Mouse (Mus musculus) heart, embryonic 15.5 days (tissue): ENCODE measurements around the gene Mpdu1. TPM values are rescaled to one million over a fixed set of nuclear protein-coding genes. Genes with fewer than 3 reads are reported as not detected.

ENCODE experiments used
- ATAC-seq: fragments of 200-750 bp; cut with Nextera tagmentation; replicated peaks from 2 replicates; pipeline ENCODE4 v1.8.0; 2017; ENCODE audit warnings: low read depth, moderate TSS enrichment; ENCODE audit not compliant: insufficient number of reproducible peaks, insufficient read depth, low FRiP score
- H3K27ac ChIP-seq: fragments of 300-500 bp; sonication (generic); 2 replicates; pipeline ENCODE4 v1.5.1; 2015; ENCODE audit warnings: mild to moderate bottlenecking, inconsistent platforms
- H3K27me3 ChIP-seq: fragments of 300-500 bp; sonication (generic); 2 replicates; pipeline ENCODE4 v1.6.1; 2015; ENCODE audit warnings: inconsistent platforms
- H3K36me3 ChIP-seq: fragments of 300-500 bp; sonication (generic); 2 replicates; pipeline ENCODE4 v1.6.1; 2015; ENCODE audit warnings: mild to moderate bottlenecking, inconsistent platforms
- H3K4me1 ChIP-seq: fragments of 300-500 bp; sonication (generic); replicated peaks from 2 replicates; pipeline ENCODE4 v1.6.1; 2015; ENCODE audit warnings: inconsistent platforms
- H3K4me2 ChIP-seq: fragments of 300-500 bp; sonication (generic); 2 replicates; pipeline ENCODE4 v1.6.1; 2015; ENCODE audit warnings: inconsistent platforms, mild to moderate bottlenecking, moderate library complexity
- H3K4me3 ChIP-seq: fragments of 300-500 bp; sonication (generic); 2 replicates; pipeline ENCODE4 v1.5.1; 2015; ENCODE audit warnings: mild to moderate bottlenecking, inconsistent platforms
- H3K9ac ChIP-seq: fragments of 300-500 bp; sonication (generic); 2 replicates; pipeline ENCODE4 v1.6.1; 2015; ENCODE audit warnings: mild to moderate bottlenecking, inconsistent platforms
- H3K9me3 ChIP-seq: fragments of 300-500 bp; sonication (generic); replicated peaks from 2 replicates; pipeline ENCODE4 v1.6.1; 2016; ENCODE audit warnings: inconsistent platforms
- WGBS: fragments of 180-500 bp; shearing (Covaris S2); methylation state at CpG from one replicate; pipeline ENCODE4 v1.1.7; 2015; ENCODE audit warnings: mixed read lengths; 5-methylcytosine and 5-hydroxymethylcytosine counted together
- microRNA counts: library from miRNA; unstranded; fragments of <30 nt; microRNA quantifications from one replicate; lab custom pipeline; 2016
- microRNA-seq: library from miRNA; unstranded; fragments of <30 nt; microRNA quantifications from one replicate; pipeline ENCODE4, GENCODE M21; 2016
- polyA plus RNA-seq: library from polyadenylated mRNA; unstranded; fragments of >200 nt; fragmentation: Nextera tagmentation; extraction: Ambion mirVana; gene quantifications from 2 replicates; pipeline ENCODE4 v1.2.1, GENCODE M21; 2015

Mpdu1 gene
- polyA plus RNA-seq, 1 experiment from 2014 or later = 38.8 TPM

- no peak overlapping the region for H3K27ac ChIP-seq
- H3K9ac ChIP-seq = peak overlapping the region; percentile 16
- H3K36me3 ChIP-seq = no peaks in the 10 kb centered on the region
- peak overlapping the region; percentile 44 for H3K4me2 ChIP-seq
- 0 out of 2 replicates have a peak, but pooled peaks cover 11% of the 10 kb centered on the region for H3K27me3 ChIP-seq
- H3K4me3 ChIP-seq = peak overlapping the region; percentile 18; the same call in 1 of the 2 replicates
- WGBS = 13% methylated on average over 19 of the region's 19 CpGs
- no peaks in the 10 kb centered on the region for H3K9me3 ChIP-seq
- no peak; the same call in 1 of the 2 replicates for ATAC-seq
- H3K4me1 ChIP-seq = peaks cover 4% of the 10 kb centered on the region
Measured at GRCm38 (mm10) chr11:69613553-69614256, 48.7 kb downstream of the Mpdu1 start.

- Histone ChIP-seq H3K36me3 (no peaks in the 10 kb centered on the region), H3K4me1 (peaks cover 9% of the 10 kb centered on the region), H3K9ac (no peak overlapping the region), H3K4me2 (no peak overlapping the region), H3K4me3 (no peak overlapping the region), H3K9me3 (no peaks in the 10 kb centered on the region), H3K27me3 (0 out of 2 replicates have a peak, but pooled peaks cover 9% of the 10 kb centered on the region), H3K27ac (no peak overlapping the region)
- no peak for ATAC-seq
- 46% methylated on average over 4 of the region's 4 CpGs for WGBS
Measured at GRCm38 (mm10) chr11:69610899-69611298, 51.5 kb downstream of the Mpdu1 start.

DNA sequence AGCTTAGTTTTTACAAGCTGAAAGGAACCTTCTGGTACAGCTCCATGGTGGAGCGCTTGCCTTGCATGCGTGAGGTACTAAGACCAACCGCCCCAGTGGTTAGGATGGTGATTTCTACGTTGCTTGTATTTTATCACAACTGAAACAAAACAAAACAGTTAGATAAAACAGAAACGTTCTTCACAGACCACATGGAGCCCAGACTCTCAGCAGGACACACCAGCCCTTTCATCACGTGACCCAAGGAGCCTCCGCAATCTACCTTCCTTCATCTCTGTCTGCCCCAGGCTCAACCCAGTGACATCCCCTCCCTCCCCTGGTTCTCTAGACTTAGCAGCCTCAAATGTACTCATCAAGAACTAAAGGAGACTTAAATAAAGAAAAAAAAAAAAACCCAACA is 53.0 kb downstream of the Mpdu1 start:
- H3K27me3 ChIP-seq = no peaks in the 10 kb centered on the region
- H3K4me1 ChIP-seq = peaks cover 21% of the 10 kb centered on the region
- no peak overlapping the region for H3K27ac ChIP-seq
- H3K9me3 ChIP-seq = no peaks in the 10 kb centered on the region
- no peaks in the 10 kb centered on the region for H3K36me3 ChIP-seq
- no peak overlapping the region for H3K4me2 ChIP-seq
- 60% methylated on average over 7 of the region's 7 CpGs for WGBS
- H3K9ac ChIP-seq = no peak overlapping the region
- H3K4me3 ChIP-seq = no peak overlapping the region
- ATAC-seq = no peak

DNA sequence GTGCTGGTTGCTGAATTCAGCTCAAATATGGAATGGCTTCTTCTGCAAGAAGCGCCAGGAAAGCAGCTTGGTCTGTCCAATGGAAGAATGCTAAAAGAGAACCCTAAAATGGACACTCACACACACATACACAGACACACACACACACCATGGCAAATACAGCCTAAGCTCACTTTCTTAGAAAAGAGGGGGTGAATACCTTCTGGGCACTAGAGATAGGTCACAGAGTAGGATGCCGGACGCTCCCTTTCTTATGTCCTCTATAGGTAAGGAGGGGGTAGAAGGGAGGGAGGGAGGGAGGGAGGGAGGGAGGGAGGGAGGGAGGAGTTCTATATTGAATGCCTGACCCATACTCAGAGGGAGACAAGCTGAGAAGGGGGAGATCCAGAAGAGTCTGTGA is 53.9 kb downstream of the Mpdu1 start:
- ATAC-seq = no peak
- Histone ChIP-seq H3K27ac (no peak overlapping the region), H3K4me3 (no peak overlapping the region), H3K36me3 (no peaks in the 10 kb centered on the region), H3K4me1 (peaks cover 26% of the 10 kb centered on the region), H3K9me3 (no peaks in the 10 kb centered on the region), H3K9ac (no peak overlapping the region), H3K27me3 (no peaks in the 10 kb centered on the region), H3K4me2 (no peak overlapping the region)
- WGBS = 84% methylated on average over 3 of the region's 3 CpGs

- Histone ChIP-seq H3K4me1 (peaks cover 37% of the 10 kb centered on the region), H3K9ac (no peak overlapping the region), H3K36me3 (no peaks in the 10 kb centered on the region), H3K27me3 (no peaks in the 10 kb centered on the region), H3K9me3 (no peaks in the 10 kb centered on the region), H3K4me3 (no peak overlapping the region), H3K4me2 (no peak overlapping the region), H3K27ac (no peak overlapping the region)
- WGBS = 78% methylated on average over 2 of the region's 2 CpGs
- ATAC-seq = no peak
Measured at GRCm38 (mm10) chr11:69606832-69607231, 55.6 kb downstream of the Mpdu1 start.

MicroRNAs within 50 kb of the gene (microRNA counts, 519-probe panel; counts per million panel counts)
- microRNA mmu-miR-1934 (lab: Ali Mortazavi, UCI) = not detected
- microRNA mmu-miR-467f (lab: Ali Mortazavi, UCI) = 2,381 counts per million, percentile 45 among the panel's probes with 10 or more counts

Small RNA genes within 50 kb of the gene (microRNA-seq; reads per million reads assigned to microRNA genes)
- gene Mir1934 (5.3 reads per million, percentile 19 among the genes with 10 or more reads in this experiment), gene Mir467f (not detected)

Other genes starting within 250 kb of the Mpdu1 start
- gene Kdm6b, start 249.0 kb downstream of the Mpdu1 start, polyA plus RNA-seq = 18.6 and 19.5 TPM in 2 replicates
- 0.21 and 0.42 TPM in 2 replicates for gene Dnah2, start 113.5 kb downstream of the Mpdu1 start, polyA plus RNA-seq
- 53.8 and 59.7 TPM in 2 replicates for gene Efnb3, start 102.4 kb downstream of the Mpdu1 start, polyA plus RNA-seq
- 13.3 and 17.0 TPM in 2 replicates for gene Wrap53, start 82.4 kb downstream of the Mpdu1 start, polyA plus RNA-seq
- 59.4 and 88.1 TPM in 2 replicates for gene Trp53, start 82.3 kb downstream of the Mpdu1 start, polyA plus RNA-seq
- gene Atp1b2, start 56.7 kb downstream of the Mpdu1 start, polyA plus RNA-seq = 24.2 and 24.5 TPM in 2 replicates
- gene Shbg, start 44.7 kb downstream of the Mpdu1 start, polyA plus RNA-seq = 0.29 TPM in 1 of 2 replicates, not detected in the other
- 14.3 and 16.7 TPM in 2 replicates for gene Sat2, start 40.6 kb downstream of the Mpdu1 start, polyA plus RNA-seq
- 22.9 and 28.5 TPM in 2 replicates for gene Fxr2, start 29.7 kb downstream of the Mpdu1 start, polyA plus RNA-seq
- gene Sox15, start 7.3 kb downstream of the Mpdu1 start, polyA plus RNA-seq = 0.22 TPM in 1 of 2 replicates, not detected in the other
- gene Cd68, start 3.5 kb upstream of the Mpdu1 start, polyA plus RNA-seq = 8.7 and 18.6 TPM in 2 replicates
- gene Eif4a1, start 9.8 kb upstream of the Mpdu1 start, polyA plus RNA-seq = 310 and 340 TPM in 2 replicates
- gene Senp3, start 19.4 kb upstream of the Mpdu1 start, polyA plus RNA-seq = 47.1 and 54.8 TPM in 2 replicates
- gene Tnfsf13, start 23.1 kb upstream of the Mpdu1 start, polyA plus RNA-seq = 0.54 and 0.99 TPM in 2 replicates
- 7.3 and 8.9 TPM in 2 replicates for gene Tnfsf12, start 33.2 kb upstream of the Mpdu1 start, polyA plus RNA-seq
- gene Tnfsfm13, start 33.5 kb upstream of the Mpdu1 start, polyA plus RNA-seq = 2.9 and 4.2 TPM in 2 replicates
- 10.9 and 18.3 TPM in 2 replicates for gene Polr2a, start 96.0 kb upstream of the Mpdu1 start, polyA plus RNA-seq
- gene Slc35g3, start 99.3 kb upstream of the Mpdu1 start, polyA plus RNA-seq = 0.16 and 0.48 TPM in 2 replicates
- gene Zbtb4, start 103.3 kb upstream of the Mpdu1 start, polyA plus RNA-seq = 3.1 and 3.8 TPM in 2 replicates
- gene Chrnb1, start 133.3 kb upstream of the Mpdu1 start, polyA plus RNA-seq = 5.4 and 7.5 TPM in 2 replicates
- gene Fgf11, start 139.2 kb upstream of the Mpdu1 start, polyA plus RNA-seq = 1.8 and 2.9 TPM in 2 replicates
- 1.1 and 2.6 TPM in 2 replicates for gene Tmem102, start 143.0 kb upstream of the Mpdu1 start, polyA plus RNA-seq
- gene Gm39566, start 152.7 kb upstream of the Mpdu1 start, polyA plus RNA-seq = not detected in 2 replicates
- gene Spem2, start 155.8 kb upstream of the Mpdu1 start, polyA plus RNA-seq = not detected in 2 replicates
- not detected in 2 replicates for gene Spem1, start 159.5 kb upstream of the Mpdu1 start, polyA plus RNA-seq
- 1.6 and 2.2 TPM in 2 replicates for gene Nlgn2, start 175.1 kb upstream of the Mpdu1 start, polyA plus RNA-seq
- gene Tmem256, start 175.9 kb upstream of the Mpdu1 start, polyA plus RNA-seq = 291 and 359 TPM in 2 replicates
- 68.5 and 81.4 TPM in 2 replicates for gene Plscr3, start 183.7 kb upstream of the Mpdu1 start, polyA plus RNA-seq
- gene Tnk1, start 196.1 kb upstream of the Mpdu1 start, polyA plus RNA-seq = 0.31 and 0.80 TPM in 2 replicates
- not detected in 2 replicates for gene Tmem95, start 215.4 kb upstream of the Mpdu1 start, polyA plus RNA-seq
- 3.3 and 5.7 TPM in 2 replicates for gene Kctd11, start 218.8 kb upstream of the Mpdu1 start, polyA plus RNA-seq
- gene Acap1, start 232.9 kb upstream of the Mpdu1 start, polyA plus RNA-seq = 4.5 and 14.8 TPM in 2 replicates
- gene 2810408A11Rik, start 238.3 kb upstream of the Mpdu1 start, polyA plus RNA-seq = 3.7 and 5.8 TPM in 2 replicates
- 5.2 and 7.0 TPM in 2 replicates for gene Neurl4, start 238.4 kb upstream of the Mpdu1 start, polyA plus RNA-seq